Mouse (Mus musculus): ENCODE measurements around the gene Tmem19.

GRCm38 (mm10) chr10:115354553-115354952, 7.7 kb downstream of the Tmem19 start:
- TF ChIP-seq EP300 (IDR thresholded peaks at IDR 0.05; ENCODE audit: insufficient read depth, low read depth, low read length) (no peak), CTCF (IDR thresholded peaks at IDR 0.05) (no peak), POLR2A (IDR thresholded peaks at IDR 0.05; ENCODE audit: insufficient read depth, low read depth, low read length) (no peak)

Data from heart, adult 2 months (tissue).